Mouse (Mus musculus): ENCODE data around the gene Slc17a7. TPM values are rescaled to one million over a fixed set of nuclear protein-coding genes. Genes with fewer than 3 reads are reported as not detected.

The Slc17a7 gene
- polyA plus RNA-seq, 1 experiment from 2014 or later: 0.51 TPM

- no peak overlapping the region for H3K4me2 ChIP-seq
- peaks cover 12% of the 10 kb centered on the region for H3K27me3 ChIP-seq (ENCODE audit: control insufficient read depth, insufficient read depth, low read length)
- DNase-seq (ENCODE audit: low spot score, missing footprints) (no peak), ATAC-seq (ENCODE audit: low FRiP score) (no peak)
- WGBS: 74% methylated on average over 7 of the region's 7 CpGs
- H3K4me1 ChIP-seq (ENCODE audit: control insufficient read depth, insufficient read depth, low read length): peaks cover 7% of the 10 kb centered on the region
- H3K36me3 ChIP-seq (ENCODE audit: control insufficient read depth, insufficient read depth, low read length): no peaks in the 10 kb centered on the region
- no peak overlapping the region for H3K27ac ChIP-seq (ENCODE audit: low read depth, low read length)
- peaks cover 4% of the 10 kb centered on the region; the same call in 1 of the 2 replicates for H3K9me3 ChIP-seq (ENCODE audit: control insufficient read depth, low read length)
- H3K9ac ChIP-seq (ENCODE audit: low read length): no peak overlapping the region
- H3K4me3 ChIP-seq (ENCODE audit: low read depth, low read length): no peak overlapping the region
Observed at GRCm38 (mm10) chr7:45212356-45212755, 48.6 kb downstream of the Slc17a7 start.

GRCm38 (mm10) chr7:45213708-45214107 lies 50.0 kb downstream of the Slc17a7 start:
- DNase-seq (ENCODE audit: low spot score, missing footprints) (no peak), ATAC-seq (ENCODE audit: low FRiP score) (no peak)
- peaks cover 12% of the 10 kb centered on the region for H3K27me3 ChIP-seq (ENCODE audit: control insufficient read depth, insufficient read depth, low read length)
- peaks cover 19% of the 10 kb centered on the region for H3K4me1 ChIP-seq (ENCODE audit: control insufficient read depth, insufficient read depth, low read length)
- H3K9me3 ChIP-seq (ENCODE audit: control insufficient read depth, low read length): no peaks in the 10 kb centered on the region
- no peak overlapping the region for H3K4me3 ChIP-seq (ENCODE audit: low read depth, low read length)
- H3K4me2 ChIP-seq: no peak overlapping the region
- H3K27ac ChIP-seq (ENCODE audit: low read depth, low read length): no peak overlapping the region
- 72% methylated on average over 5 of the region's 5 CpGs for WGBS
- peaks cover 6% of the 10 kb centered on the region; the same call in 1 of the 2 replicates for H3K36me3 ChIP-seq (ENCODE audit: control insufficient read depth, insufficient read depth, low read length)
- H3K9ac ChIP-seq (ENCODE audit: low read length): no peak overlapping the region

DNA sequence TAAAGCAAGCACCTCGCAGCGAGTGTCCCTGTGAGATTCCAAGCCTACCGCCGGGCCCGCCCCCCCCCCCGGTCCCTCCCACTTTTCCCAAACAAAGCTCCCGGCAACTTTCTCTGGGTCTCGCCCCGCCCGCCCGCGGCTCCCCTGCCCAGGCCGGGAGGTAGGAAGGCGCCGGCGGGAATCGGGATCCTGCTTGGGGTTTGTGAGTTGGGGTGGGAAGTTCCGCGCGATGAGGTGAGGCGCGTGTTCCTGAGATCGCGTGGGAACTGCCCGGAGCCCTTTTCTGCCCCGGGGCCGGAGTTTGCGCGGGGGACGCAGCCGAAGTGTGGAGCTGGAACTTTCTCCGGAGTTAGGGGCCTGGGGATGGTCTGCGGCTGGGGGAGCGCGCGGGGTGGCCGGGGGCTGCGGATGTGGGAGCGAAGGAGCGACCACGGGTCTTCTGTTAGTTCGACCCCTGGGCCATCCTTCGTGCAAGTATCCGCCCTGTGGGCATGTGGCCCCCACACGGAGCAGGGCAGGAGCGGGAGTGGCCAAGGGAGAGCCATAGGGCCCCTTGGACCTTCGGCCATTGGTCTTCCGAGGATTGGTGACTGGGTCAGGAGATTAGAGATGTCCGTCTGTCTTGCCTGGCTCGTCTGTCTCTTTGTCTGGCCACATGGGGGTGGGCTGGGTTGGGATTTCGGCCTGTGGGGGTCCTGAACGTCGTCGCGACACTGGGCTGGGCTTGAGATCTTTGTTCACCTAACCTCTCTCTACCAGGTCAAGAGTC lies 52.1 kb downstream of the Slc17a7 start, which contains the start of gene Tead2:
Gene Tead2, plus strand, starts transcription at position 81 of the 769 bp plus-strand sequence.
- H3K27me3 ChIP-seq (ENCODE audit: control insufficient read depth, insufficient read depth, low read length): peaks cover 12% of the 10 kb centered on the region
- H3K9me3 ChIP-seq (ENCODE audit: control insufficient read depth, low read length): no peaks in the 10 kb centered on the region
- ATAC-seq (ENCODE audit: low FRiP score) (peak; percentile 75), DNase-seq (ENCODE audit: low spot score, missing footprints) (peak; percentile 97)
- peak within 1 kb of the TSS; percentile 93 for H3K4me2 ChIP-seq
- H3K4me3 ChIP-seq (ENCODE audit: low read depth, low read length): peak within 1 kb of the TSS; percentile 85
- under 1% methylated on average over 53 of the region's 55 CpGs for WGBS
- peaks cover 19% of the 10 kb centered on the region for H3K36me3 ChIP-seq (ENCODE audit: control insufficient read depth, insufficient read depth, low read length)
- peaks cover 19% of the 10 kb centered on the region for H3K4me1 ChIP-seq (ENCODE audit: control insufficient read depth, insufficient read depth, low read length)
- peak within 1 kb of the TSS; percentile 96 for H3K27ac ChIP-seq (ENCODE audit: low read depth, low read length)
- H3K9ac ChIP-seq (ENCODE audit: low read length): peak within 1 kb of the TSS; percentile 100

DNA sequence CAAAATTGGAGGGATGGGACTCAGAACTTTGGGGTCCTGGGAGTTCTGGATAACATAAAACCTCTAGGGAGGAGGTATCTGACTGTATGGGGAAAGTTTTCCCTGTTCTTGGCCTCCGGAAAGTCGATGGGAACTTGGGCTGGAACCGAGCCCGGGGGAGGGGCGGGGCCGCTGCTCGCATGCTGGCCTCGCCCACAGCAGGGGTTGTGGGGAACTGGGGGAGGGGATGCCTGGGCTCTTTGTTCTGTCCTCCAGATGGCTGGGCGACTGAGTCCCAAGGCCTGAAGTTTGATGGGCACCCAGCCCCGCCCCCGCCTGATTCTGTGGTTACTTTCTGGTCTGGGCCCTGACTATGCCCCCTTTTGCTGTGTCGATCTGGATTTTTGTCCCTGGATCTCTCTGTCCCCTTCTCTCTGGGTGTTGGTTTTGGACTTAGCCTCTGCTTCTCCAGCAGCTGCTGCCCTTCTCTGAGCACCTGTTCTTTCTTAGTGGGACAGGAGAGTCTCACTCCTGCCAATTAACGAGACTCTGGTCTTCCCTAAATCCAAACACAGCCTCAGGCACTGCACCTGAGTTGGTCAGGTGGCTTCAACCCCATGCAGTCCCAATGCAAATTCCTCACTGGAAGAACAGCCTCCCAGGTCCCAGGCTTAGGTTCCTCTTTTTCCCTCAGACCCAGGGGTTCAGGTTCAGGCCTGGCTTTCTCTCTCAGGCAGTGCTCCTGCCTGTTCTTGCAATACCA lies 52.9 kb downstream of the Slc17a7 start:
- Histone ChIP-seq H3K9ac (ENCODE audit: low read length) (peak overlapping the region; percentile 100), H3K9me3 (ENCODE audit: control insufficient read depth, low read length) (no peaks in the 10 kb centered on the region), H3K36me3 (ENCODE audit: control insufficient read depth, insufficient read depth, low read length) (peaks cover 20% of the 10 kb centered on the region), H3K4me3 (ENCODE audit: low read depth, low read length) (peak overlapping the region; percentile 85), H3K4me1 (ENCODE audit: control insufficient read depth, insufficient read depth, low read length) (peaks cover 19% of the 10 kb centered on the region), H3K27me3 (ENCODE audit: control insufficient read depth, insufficient read depth, low read length) (peaks cover 5% of the 10 kb centered on the region), H3K27ac (ENCODE audit: low read depth, low read length) (peak overlapping the region; percentile 96), H3K4me2 (peak overlapping the region; percentile 93)
- ATAC-seq (ENCODE audit: low FRiP score) (peak; percentile 83), DNase-seq (ENCODE audit: low spot score, missing footprints) (peak; percentile 98)
- WGBS: 0% methylated on average over 13 of the region's 13 CpGs

GRCm38 (mm10) chr7:45221680-45222079 lies 57.9 kb downstream of the Slc17a7 start:
- H3K36me3 ChIP-seq (ENCODE audit: control insufficient read depth, insufficient read depth, low read length): peaks cover 53% of the 10 kb centered on the region
- DNase-seq (ENCODE audit: low spot score, missing footprints) (no peak), ATAC-seq (ENCODE audit: low FRiP score) (no peak)
- H3K9ac ChIP-seq (ENCODE audit: low read length): no peak overlapping the region
- 93% methylated on average over 2 of the region's 2 CpGs for WGBS
- H3K27ac ChIP-seq (ENCODE audit: low read depth, low read length): no peak overlapping the region
- H3K4me3 ChIP-seq (ENCODE audit: low read depth, low read length): no peak overlapping the region
- peaks cover 19% of the 10 kb centered on the region for H3K4me1 ChIP-seq (ENCODE audit: control insufficient read depth, insufficient read depth, low read length)
- H3K27me3 ChIP-seq (ENCODE audit: control insufficient read depth, insufficient read depth, low read length): no peaks in the 10 kb centered on the region
- no peaks in the 10 kb centered on the region for H3K9me3 ChIP-seq (ENCODE audit: control insufficient read depth, low read length)
- no peak overlapping the region for H3K4me2 ChIP-seq

GRCm38 (mm10) chr7:45224826-45225225 lies 61.1 kb downstream of the Slc17a7 start:
- H3K4me1 ChIP-seq (ENCODE audit: control insufficient read depth, insufficient read depth, low read length): no peaks in the 10 kb centered on the region
- H3K27ac ChIP-seq (ENCODE audit: low read depth, low read length): no peak overlapping the region
- DNase-seq (ENCODE audit: low spot score, missing footprints) (no peak), ATAC-seq (ENCODE audit: low FRiP score) (no peak)
- 95% methylated on average over 7 of the region's 7 CpGs for WGBS
- no peak overlapping the region for H3K4me2 ChIP-seq
- peaks cover 64% of the 10 kb centered on the region for H3K36me3 ChIP-seq (ENCODE audit: control insufficient read depth, insufficient read depth, low read length)
- no peak overlapping the region for H3K9ac ChIP-seq (ENCODE audit: low read length)
- no peaks in the 10 kb centered on the region for H3K9me3 ChIP-seq (ENCODE audit: control insufficient read depth, low read length)
- no peak overlapping the region for H3K4me3 ChIP-seq (ENCODE audit: low read depth, low read length)
- H3K27me3 ChIP-seq (ENCODE audit: control insufficient read depth, insufficient read depth, low read length): no peaks in the 10 kb centered on the region

MicroRNAs within 50 kb of the gene (microRNA counts, 519-probe panel; counts per million panel counts)
- not detected for microRNA mmu-miR-150

Small RNA genes within 50 kb of the gene (microRNA-seq; reads per million reads assigned to microRNA genes)
- 33.6 reads per million, percentile 42 among the genes with 10 or more reads in this experiment for gene Mir150
- 36.8 reads per million, percentile 43 among the genes with 10 or more reads in this experiment for gene Mir5121
- not detected for gene Mir7055

Other genes starting within 250 kb of the Slc17a7 start
- 68.0 and 74.8 TPM in 2 replicates for gene Ap2a1, start 234.5 kb upstream of the Slc17a7 start, polyA plus RNA-seq (2014; fragmentation: Nextera tagmentation; extraction: Ambion mirVana)
- 0.07 TPM in 1 of 2 replicates, not detected in the other for gene Tsks, start 220.7 kb upstream of the Slc17a7 start, polyA plus RNA-seq (2014; fragmentation: Nextera tagmentation; extraction: Ambion mirVana)
- gene Cpt1c, start 189.1 kb upstream of the Slc17a7 start, polyA plus RNA-seq (2014; fragmentation: Nextera tagmentation; extraction: Ambion mirVana): 20.8 and 21.8 TPM in 2 replicates
- 276 and 281 TPM in 2 replicates for gene Prmt1, start 177.4 kb upstream of the Slc17a7 start, polyA plus RNA-seq (2014; fragmentation: Nextera tagmentation; extraction: Ambion mirVana)
- 55.6 and 65.9 TPM in 2 replicates for gene Irf3, start 166.3 kb upstream of the Slc17a7 start, polyA plus RNA-seq (2014; fragmentation: Nextera tagmentation; extraction: Ambion mirVana)
- 56.0 and 62.2 TPM in 2 replicates for gene Bcl2l12, start 165.2 kb upstream of the Slc17a7 start, polyA plus RNA-seq (2014; fragmentation: Nextera tagmentation; extraction: Ambion mirVana)
- 43.6 and 44.4 TPM in 2 replicates for gene Scaf1, start 147.6 kb upstream of the Slc17a7 start, polyA plus RNA-seq (2014; fragmentation: Nextera tagmentation; extraction: Ambion mirVana)
- gene Rras, start 146.0 kb upstream of the Slc17a7 start, polyA plus RNA-seq (2014; fragmentation: Nextera tagmentation; extraction: Ambion mirVana): 18.6 and 22.2 TPM in 2 replicates
- 9.6 and 12.2 TPM in 2 replicates for gene Prr12, start 111.1 kb upstream of the Slc17a7 start, polyA plus RNA-seq (2014; fragmentation: Nextera tagmentation; extraction: Ambion mirVana)
- gene Nosip, start 101.5 kb upstream of the Slc17a7 start, polyA plus RNA-seq (2014; fragmentation: Nextera tagmentation; extraction: Ambion mirVana): 53.2 and 56.7 TPM in 2 replicates
- 12.7 and 13.5 TPM in 2 replicates for gene Prrg2, start 101.3 kb upstream of the Slc17a7 start, polyA plus RNA-seq (2014; fragmentation: Nextera tagmentation; extraction: Ambion mirVana)
- 121 and 123 TPM in 2 replicates for gene Rcn3, start 71.7 kb upstream of the Slc17a7 start, polyA plus RNA-seq (2014; fragmentation: Nextera tagmentation; extraction: Ambion mirVana)
- gene Fcgrt, start 60.1 kb upstream of the Slc17a7 start, polyA plus RNA-seq (2014; fragmentation: Nextera tagmentation; extraction: Ambion mirVana): 16.1 and 18.3 TPM in 2 replicates
- 1,376 and 1,392 TPM in 2 replicates for gene Rps11, start 39.5 kb upstream of the Slc17a7 start, polyA plus RNA-seq (2014; fragmentation: Nextera tagmentation; extraction: Ambion mirVana)
- gene Rpl13a, start 35.2 kb upstream of the Slc17a7 start, polyA plus RNA-seq (2014; fragmentation: Nextera tagmentation; extraction: Ambion mirVana): 1,212 and 1,290 TPM in 2 replicates
- 0.17 and 0.60 TPM in 2 replicates for gene Gm45713, start 27.7 kb upstream of the Slc17a7 start, polyA plus RNA-seq (2014; fragmentation: Nextera tagmentation; extraction: Ambion mirVana)
- gene Flt3l, start 27.5 kb upstream of the Slc17a7 start, polyA plus RNA-seq (2014; fragmentation: Nextera tagmentation; extraction: Ambion mirVana): 0.40 and 0.97 TPM in 2 replicates
- 104 and 105 TPM in 2 replicates for gene Pih1d1, start 9.6 kb upstream of the Slc17a7 start, polyA plus RNA-seq (2014; fragmentation: Nextera tagmentation; extraction: Ambion mirVana)
- 22.0 and 25.7 TPM in 2 replicates for gene Aldh16a1, start 9.4 kb upstream of the Slc17a7 start, polyA plus RNA-seq (2014; fragmentation: Nextera tagmentation; extraction: Ambion mirVana)
- not detected in 2 replicates for gene Gfy, start 15.6 kb downstream of the Slc17a7 start, polyA plus RNA-seq (2014; fragmentation: Nextera tagmentation; extraction: Ambion mirVana)
- 0.53 and 0.63 TPM in 2 replicates for gene Pth2, start 17.0 kb downstream of the Slc17a7 start, polyA plus RNA-seq (2014; fragmentation: Nextera tagmentation; extraction: Ambion mirVana)
- 0.52 and 0.86 TPM in 2 replicates for gene Ccdc155, start 40.9 kb downstream of the Slc17a7 start, polyA plus RNA-seq (2014; fragmentation: Nextera tagmentation; extraction: Ambion mirVana)
- gene Dkkl1, start 48.2 kb downstream of the Slc17a7 start, polyA plus RNA-seq (2014; fragmentation: Nextera tagmentation; extraction: Ambion mirVana): 0.81 and 1.2 TPM in 2 replicates
- gene Tead2, start 51.8 kb downstream of the Slc17a7 start, polyA plus RNA-seq (2014; fragmentation: Nextera tagmentation; extraction: Ambion mirVana): 241 and 253 TPM in 2 replicates
- gene Cd37, start 75.2 kb downstream of the Slc17a7 start, polyA plus RNA-seq (2014; fragmentation: Nextera tagmentation; extraction: Ambion mirVana): 0.81 and 0.97 TPM in 2 replicates
- gene Slc6a16, start 77.1 kb downstream of the Slc17a7 start, polyA plus RNA-seq (2014; fragmentation: Nextera tagmentation; extraction: Ambion mirVana): not detected in 2 replicates
- not detected in 2 replicates for gene Slc6a21, start 113.6 kb downstream of the Slc17a7 start, polyA plus RNA-seq (2014; fragmentation: Nextera tagmentation; extraction: Ambion mirVana)
- gene Trpm4, start 169.8 kb downstream of the Slc17a7 start, polyA plus RNA-seq (2014; fragmentation: Nextera tagmentation; extraction: Ambion mirVana): 4.4 and 6.1 TPM in 2 replicates
- gene Hrc, start 171.3 kb downstream of the Slc17a7 start, polyA plus RNA-seq (2014; fragmentation: Nextera tagmentation; extraction: Ambion mirVana): 0.11 and 0.19 TPM in 2 replicates
- 7.7 and 8.1 TPM in 2 replicates for gene Ppfia3, start 203.1 kb downstream of the Slc17a7 start, polyA plus RNA-seq (2014; fragmentation: Nextera tagmentation; extraction: Ambion mirVana)
- 0.75 and 1.2 TPM in 2 replicates for gene Lin7b, start 206.6 kb downstream of the Slc17a7 start, polyA plus RNA-seq (2014; fragmentation: Nextera tagmentation; extraction: Ambion mirVana)
- gene Snrnp70, start 231.8 kb downstream of the Slc17a7 start, polyA plus RNA-seq (2014; fragmentation: Nextera tagmentation; extraction: Ambion mirVana): 62.0 and 70.9 TPM in 2 replicates
- not detected in 2 replicates for gene Kcna7, start 241.7 kb downstream of the Slc17a7 start, polyA plus RNA-seq (2014; fragmentation: Nextera tagmentation; extraction: Ambion mirVana)
- gene Ntf5, start 249.7 kb downstream of the Slc17a7 start, polyA plus RNA-seq (2014; fragmentation: Nextera tagmentation; extraction: Ambion mirVana): 0.23 and 0.44 TPM in 2 replicates

Measured in midbrain, embryonic 11.5 days (tissue).